Mouse (Mus musculus): ENCODE measurements around the gene Ppp1r9a.

DNA sequence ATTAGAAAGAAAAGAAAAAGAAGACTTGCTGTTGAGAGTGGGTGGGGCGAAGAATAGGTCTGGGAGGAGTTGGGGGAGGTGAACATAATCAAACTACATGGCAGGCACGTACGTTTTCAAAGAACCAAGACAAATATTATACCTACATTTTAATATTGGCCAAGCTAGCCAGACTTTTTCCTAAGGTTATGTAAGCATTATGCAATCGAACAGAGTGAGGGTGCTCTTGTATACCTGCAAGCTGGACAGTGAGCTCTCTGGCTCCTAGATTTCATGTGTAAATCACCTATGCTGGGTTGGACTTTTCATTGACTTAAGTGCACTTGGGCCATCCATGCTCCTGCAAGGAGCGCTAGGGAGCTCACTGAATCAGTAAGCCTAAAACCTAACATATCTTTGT lies 295.9 kb downstream of the Ppp1r9a start:
- TF ChIP-seq POLR2A (IDR thresholded peaks at IDR 0.05; ENCODE audit: low read depth, low read length) (no peak), CTCF (IDR thresholded peaks at IDR 0.05; ENCODE audit: extremely low read depth, insufficient read length, insufficient replicate concordance, low read depth, low read length) (no peak)
